Mouse (Mus musculus) gastrocnemius, postnatal 36 days (tissue): ENCODE results near the gene Gpbp1l1. TPM values are rescaled to one million over a fixed set of nuclear protein-coding genes. Genes with fewer than 3 reads are reported as not detected.

Experiments used
- DNase-seq, 2 experiments: peaks; one replicate each; pipeline ENCODE4 v3.0.0; 2022
- intact Hi-C: fragments of 180-260 bp; cut with DNase I; formaldehyde crosslinking; loops from one replicate; pipeline ENCODE4 v1.15.1; 2025
- total RNA-seq, 2 experiments: library from RNA; stranded (reverse); gene quantifications; 2 replicates each; pipeline ENCODE4 v1.2.3; 2021

Gene Gpbp1l1
- total RNA-seq, 2 experiments from 2014 or later = 29.6 to 33.9 TPM

DNA sequence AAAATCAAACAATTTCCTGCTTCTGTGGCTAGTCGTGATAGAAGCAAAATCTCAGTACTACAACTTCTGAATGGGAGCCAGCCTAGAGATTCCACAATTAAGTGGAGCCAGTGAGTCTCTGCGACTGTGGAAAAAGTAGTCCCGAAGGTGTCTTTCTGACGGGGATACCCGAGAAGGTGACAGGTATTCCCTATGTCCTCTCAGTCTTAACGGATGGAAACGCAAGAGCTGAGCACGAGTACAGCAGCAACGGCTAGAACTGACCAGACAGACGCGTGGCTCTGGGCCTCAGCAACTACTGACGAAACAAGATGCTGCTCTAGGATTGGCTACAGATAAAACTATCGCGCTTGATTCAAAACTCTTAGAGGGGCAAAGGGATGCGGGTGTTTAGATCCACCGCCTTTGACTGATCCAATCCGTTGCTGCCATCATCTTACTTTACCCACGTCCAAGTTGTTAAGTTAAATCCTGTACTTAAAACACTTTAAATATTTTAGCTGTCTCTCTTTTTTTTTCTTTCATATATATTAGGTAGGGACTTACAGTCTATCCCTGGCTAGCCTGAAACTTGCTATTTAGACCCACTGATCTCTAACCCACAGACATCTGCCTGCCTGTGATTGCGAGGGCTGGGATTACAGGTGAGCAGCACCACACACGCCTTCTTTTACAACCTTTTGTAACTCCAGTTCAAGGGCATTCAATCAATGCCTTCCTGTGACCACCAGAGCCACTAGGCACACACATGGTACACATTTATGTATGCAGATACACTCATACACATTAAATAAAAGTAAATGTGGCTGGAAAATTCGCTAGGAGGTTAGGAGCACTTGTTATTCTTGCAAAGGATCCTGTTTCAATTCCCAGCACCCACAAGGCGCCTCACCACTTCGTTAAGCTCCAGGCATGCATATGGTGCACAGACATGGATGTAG, 70.5 kb downstream of the Gpbp1l1 start, which contains the start of gene Nasp:
TSS of gene Nasp (minus strand) at position 220 of the 941 bp plus-strand sequence.
- intact Hi-C loops = no loop called here

GRCm38 (mm10) chr4:116635197-116635596, 77.7 kb downstream of the Gpbp1l1 start:
- no peak for DNase-seq
- intact Hi-C loops = no loop called here

More for the DNA sequence above, 70.5 kb downstream of the Gpbp1l1 start, which contains the start of gene Nasp:
- peak; percentile 59 to 65 for DNase-seq

GRCm38 (mm10) chr4:116638821-116639220, 81.4 kb downstream of the Gpbp1l1 start:
- DNase-seq = no peak
- intact Hi-C loops = no loop called here

- intact Hi-C loops = no loop called here
- no peak for DNase-seq
Observed at GRCm38 (mm10) chr4:116642071-116642470, 84.6 kb downstream of the Gpbp1l1 start.

Other genes starting within 250 kb of the Gpbp1l1 start
- gene Mast2, start 93.5 kb upstream of the Gpbp1l1 start, total RNA-seq = 10 to 100 TPM; 81.2 to 85.0 TPM
- gene Ipp, start 50.1 kb upstream of the Gpbp1l1 start, total RNA-seq = 10 to 100 TPM; 13.8 to 14.6 TPM
- 10 to 100 TPM; 15.2 to 17.7 TPM for gene Tmem69, start 1.7 kb upstream of the Gpbp1l1 start, total RNA-seq
- gene Ccdc17, start 39.0 kb downstream of the Gpbp1l1 start, total RNA-seq = 1 to 10 TPM; 1.6 to 2.2 TPM
- gene Nasp, start 70.3 kb downstream of the Gpbp1l1 start, total RNA-seq = 10 to 100 TPM in 1 of 2 experiments, 1 to 10 TPM in 1; 9.8 to 12.4 TPM
- gene Akr1a1, start 94.0 kb downstream of the Gpbp1l1 start, total RNA-seq = 100 to 1,000 TPM; 169 to 180 TPM
- 100 to 1,000 TPM; 190 to 226 TPM for gene Prdx1, start 127.9 kb downstream of the Gpbp1l1 start, total RNA-seq
- gene Mmachc, start 150.7 kb downstream of the Gpbp1l1 start, total RNA-seq = 10 to 100 TPM; 30.3 to 32.5 TPM
- gene Ccdc163, start 150.9 kb downstream of the Gpbp1l1 start, total RNA-seq = 1 to 10 TPM; 2.0 to 2.2 TPM
- 1 to 10 TPM; 1.7 to 2.0 TPM for gene Tesk2, start 163.3 kb downstream of the Gpbp1l1 start, total RNA-seq
- 1 to 10 TPM; 4.4 TPM for gene Toe1, start 250.0 kb downstream of the Gpbp1l1 start, total RNA-seq